Mouse (Mus musculus): Measurements from ENCODE around the gene Stag1. TPM values are rescaled to one million over a fixed set of nuclear protein-coding genes. Genes with fewer than 3 reads are reported as not detected.

Stag1 gene
- 23.5 and 27.7 TPM in 2 replicates for polyA plus RNA-seq (2015; fragmentation: Nextera tagmentation; extraction: Ambion mirVana)

GRCm38 (mm10) chr9:100597546-100597945, at the start of gene Stag1:
Stag1 (plus strand) TSS chr9:100597798.
- no peak within 1 kb of the TSS for H3K4me3 ChIP-seq
- 86% methylated on average over 8 of the region's 8 CpGs for WGBS

GRCm38 (mm10) chr9:100548313-100548712, 49.3 kb upstream of the Stag1 start:
- no peaks in the 10 kb centered on the region for H3K27me3 ChIP-seq
- peaks cover 16% of the 10 kb centered on the region; the same call in 1 of the 2 replicates for H3K4me1 ChIP-seq (replicated peaks)
- no peaks in the 10 kb centered on the region for H3K9me3 ChIP-seq (replicated peaks)
- no peak overlapping the region for H3K27ac ChIP-seq
- 88% methylated on average over 2 of the region's 2 CpGs for whole genome bisulfite sequencing
- H3K4me2 ChIP-seq: no peak overlapping the region
- H3K9ac ChIP-seq: no peak overlapping the region
- H3K4me3 ChIP-seq: no peak overlapping the region
- no peaks in the 10 kb centered on the region; the same call in 1 of the 2 replicates for H3K36me3 ChIP-seq
- no peak for ATAC-seq (replicated peaks; ENCODE audit: insufficient number of reproducible peaks, insufficient read depth, low FRiP score, low read depth)

More at GRCm38 (mm10) chr9:100597546-100597945, at the start of gene Stag1:
- peaks cover 8% of the 10 kb centered on the region for H3K4me1 ChIP-seq (replicated peaks)
- no peak within 1 kb of the TSS for H3K9ac ChIP-seq
- ATAC-seq (replicated peaks; ENCODE audit: insufficient number of reproducible peaks, insufficient read depth, low FRiP score, low read depth): no peak
- H3K27ac ChIP-seq: no peak within 1 kb of the TSS
- H3K9me3 ChIP-seq (replicated peaks): no peaks in the 10 kb centered on the region
- no peaks in the 10 kb centered on the region for H3K36me3 ChIP-seq
- no peak within 1 kb of the TSS for H3K4me2 ChIP-seq
- H3K27me3 ChIP-seq: no peaks in the 10 kb centered on the region

GRCm38 (mm10) chr9:100555686-100556085, 41.9 kb upstream of the Stag1 start:
- ATAC-seq (replicated peaks; ENCODE audit: insufficient number of reproducible peaks, insufficient read depth, low FRiP score, low read depth): no peak
- Histone ChIP-seq H3K4me2 (no peak overlapping the region), H3K4me3 (no peak overlapping the region), H3K27me3 (no peaks in the 10 kb centered on the region), H3K4me1 (replicated peaks) (no peaks in the 10 kb centered on the region), H3K9me3 (replicated peaks) (no peaks in the 10 kb centered on the region), H3K27ac (no peak overlapping the region), H3K9ac (no peak overlapping the region), H3K36me3 (no peaks in the 10 kb centered on the region; the same call in 1 of the 2 replicates)
- 70% methylated on average over 5 of the region's 5 CpGs for WGBS

GRCm38 (mm10) chr9:100558023-100558573, 39.5 kb upstream of the Stag1 start:
- Histone ChIP-seq H3K4me2 (no peak overlapping the region), H3K36me3 (no peaks in the 10 kb centered on the region)
- 73% methylated on average over 4 of the region's 4 CpGs for WGBS

DNA sequence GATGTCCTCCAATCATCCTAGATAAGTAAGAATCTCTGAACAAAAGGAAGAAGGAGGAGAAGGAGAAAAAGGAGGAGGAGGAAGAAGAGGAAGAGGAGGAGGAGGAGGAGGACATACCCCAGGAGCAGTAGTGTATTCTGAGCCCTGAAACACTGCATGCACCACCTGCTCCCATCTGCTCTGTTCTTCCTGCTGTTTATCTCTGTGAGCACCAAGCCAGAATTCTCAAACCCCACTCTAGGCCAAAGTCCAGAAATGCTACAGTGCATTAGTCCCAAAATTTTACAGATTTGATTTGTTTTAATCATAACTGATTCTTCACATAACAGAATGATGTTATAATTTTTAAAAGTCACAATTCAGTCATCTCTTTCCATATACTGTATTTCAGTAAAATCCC, 38.6 kb upstream of the Stag1 start:
- Histone ChIP-seq H3K27ac (no peak overlapping the region), H3K9me3 (replicated peaks) (no peaks in the 10 kb centered on the region), H3K4me2 (no peak overlapping the region), H3K4me3 (no peak overlapping the region), H3K4me1 (replicated peaks) (no peaks in the 10 kb centered on the region), H3K9ac (no peak overlapping the region), H3K36me3 (no peaks in the 10 kb centered on the region), H3K27me3 (no peaks in the 10 kb centered on the region)
- ATAC-seq (replicated peaks; ENCODE audit: insufficient number of reproducible peaks, insufficient read depth, low FRiP score, low read depth): no peak

More at GRCm38 (mm10) chr9:100558023-100558573, 39.5 kb upstream of the Stag1 start:
- no peak overlapping the region for H3K9ac ChIP-seq
- H3K27me3 ChIP-seq: no peaks in the 10 kb centered on the region
- no peak overlapping the region for H3K27ac ChIP-seq
- no peaks in the 10 kb centered on the region for H3K4me1 ChIP-seq (replicated peaks)
- no peaks in the 10 kb centered on the region for H3K9me3 ChIP-seq (replicated peaks)
- no peak overlapping the region for H3K4me3 ChIP-seq
- no peak for ATAC-seq (replicated peaks; ENCODE audit: insufficient number of reproducible peaks, insufficient read depth, low FRiP score, low read depth)

DNA sequence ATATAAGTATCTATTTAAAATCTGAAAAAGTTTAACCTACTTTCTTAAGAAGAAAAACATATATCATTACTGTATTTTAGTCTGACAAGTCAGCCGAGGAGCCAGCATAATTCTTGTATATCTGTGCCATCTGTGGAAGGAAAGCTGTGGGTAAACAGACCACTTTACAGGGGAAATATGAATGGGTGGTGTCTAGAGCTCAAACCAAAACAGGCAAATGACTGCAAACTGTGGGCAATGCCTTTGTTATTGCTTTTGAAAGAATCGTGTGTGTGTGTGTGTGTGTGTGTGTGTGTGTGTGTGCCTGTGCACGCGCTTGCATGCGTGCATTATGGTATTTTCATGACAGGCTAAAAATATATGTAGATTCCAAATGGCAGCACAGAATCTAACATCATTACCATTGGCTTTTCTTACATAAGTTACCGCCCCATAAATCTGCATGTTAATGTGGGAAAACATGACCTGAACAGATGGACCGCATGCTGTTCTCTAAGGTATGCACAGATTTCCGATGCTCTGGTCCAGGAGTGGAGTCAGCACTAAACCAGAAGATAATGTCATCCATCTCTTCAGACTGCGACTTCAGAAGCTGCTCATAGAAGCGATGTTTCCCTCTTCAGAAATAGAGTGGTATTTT, 37.2 kb upstream of the Stag1 start:
- Histone ChIP-seq H3K4me2 (no peak overlapping the region), H3K27me3 (no peaks in the 10 kb centered on the region), H3K4me3 (no peak overlapping the region), H3K27ac (no peak overlapping the region), H3K9me3 (replicated peaks) (no peaks in the 10 kb centered on the region), H3K9ac (no peak overlapping the region), H3K36me3 (no peaks in the 10 kb centered on the region), H3K4me1 (replicated peaks) (no peaks in the 10 kb centered on the region)
- 86% methylated on average over 10 of the region's 10 CpGs for WGBS
- ATAC-seq (replicated peaks; ENCODE audit: insufficient number of reproducible peaks, insufficient read depth, low FRiP score, low read depth): no peak

DNA sequence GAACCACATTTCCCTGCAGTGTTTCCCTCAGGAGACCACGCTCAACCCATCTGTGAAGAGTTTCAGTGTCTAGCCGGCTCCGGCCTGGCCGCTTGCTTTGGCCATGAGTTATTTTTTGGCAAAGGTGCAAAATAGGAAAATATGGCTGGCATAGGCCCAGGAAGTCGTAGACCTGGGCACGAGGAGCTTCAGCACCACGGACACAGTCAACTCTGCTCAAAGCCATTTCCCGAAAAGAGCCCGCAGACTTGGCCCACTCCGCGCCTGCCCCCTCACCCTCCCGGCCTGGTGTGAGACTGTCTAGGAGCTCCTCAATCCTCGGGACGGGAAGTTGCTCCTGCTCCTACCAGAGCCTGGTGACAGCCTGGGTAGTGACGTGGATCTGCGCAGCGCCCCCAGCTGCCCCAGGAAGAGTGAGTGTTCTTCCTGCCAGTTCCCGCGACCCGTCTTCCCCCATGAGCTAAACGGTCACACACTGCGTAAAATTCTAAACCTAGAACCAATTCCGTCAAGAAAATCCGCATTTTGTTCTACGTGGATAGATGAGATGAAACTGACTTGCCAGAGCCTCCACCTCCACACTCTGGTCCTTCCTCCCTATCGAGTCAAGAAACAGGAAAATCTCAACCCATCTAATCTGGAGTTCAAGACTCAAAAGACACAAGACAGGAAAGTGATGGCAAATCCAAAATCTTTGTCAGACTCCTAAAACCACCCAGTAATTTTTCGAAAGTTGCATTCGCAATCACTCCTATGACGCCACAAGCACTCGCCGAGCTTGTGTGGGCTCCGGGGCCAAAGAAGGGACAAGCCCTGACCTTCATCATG, 27.6 kb upstream of the Stag1 start:
- H3K9ac ChIP-seq: peak overlapping the region; percentile 65
- peak overlapping the region; percentile 64 for H3K4me3 ChIP-seq
- ATAC-seq (replicated peaks; ENCODE audit: insufficient number of reproducible peaks, insufficient read depth, low FRiP score, low read depth): peak; percentile 76
- peaks cover 6% of the 10 kb centered on the region for H3K4me1 ChIP-seq (replicated peaks)
- 0 out of 2 replicates have a peak overlapping the region, but pooled peaks have one; percentile 46 for H3K27ac ChIP-seq
- no peaks in the 10 kb centered on the region for H3K9me3 ChIP-seq (replicated peaks)
- peak overlapping the region; percentile 88 for H3K4me2 ChIP-seq
- no peaks in the 10 kb centered on the region for H3K27me3 ChIP-seq
- H3K36me3 ChIP-seq: no peaks in the 10 kb centered on the region
- WGBS: 5% methylated on average over 32 of the region's 32 CpGs

DNA sequence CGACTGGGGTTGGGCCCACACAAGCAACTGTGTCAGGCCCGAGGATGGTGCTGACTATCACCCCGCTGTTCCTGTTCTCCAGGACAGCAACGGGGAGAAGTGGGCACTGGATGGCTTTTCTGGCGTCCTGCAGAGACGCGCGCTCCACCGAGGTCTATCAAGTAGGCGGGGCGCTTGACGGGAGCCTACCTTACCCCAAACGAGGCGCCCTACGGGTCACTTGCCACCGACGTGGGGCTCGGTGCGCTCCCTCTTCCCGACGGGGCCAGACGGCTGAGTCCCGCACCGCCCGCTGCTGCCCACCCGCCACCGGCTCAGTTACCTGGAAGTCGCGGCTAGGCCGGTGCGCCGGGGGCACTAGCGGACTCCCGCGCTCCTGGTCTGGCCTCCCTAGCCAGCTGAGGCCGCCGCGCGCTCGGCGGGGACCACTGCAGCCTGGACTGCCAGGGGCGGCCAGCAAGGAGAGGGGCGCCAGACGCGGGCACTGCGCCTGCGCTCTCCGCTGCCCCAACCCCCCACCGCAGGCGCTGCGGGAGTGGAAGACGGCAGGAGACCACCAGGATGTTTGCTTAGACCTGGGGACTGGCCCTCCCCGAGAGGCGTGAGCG, 26.9 kb upstream of the Stag1 start, which contains the start of gene Slc35g2:
Slc35g2 (minus strand) TSS at position 465 of the 608 bp plus-strand sequence.
- WGBS: under 1% methylated on average over 55 of the region's 55 CpGs
- peak within 1 kb of the TSS; percentile 64 for H3K4me3 ChIP-seq
- no peaks in the 10 kb centered on the region for H3K36me3 ChIP-seq
- no peaks in the 10 kb centered on the region for H3K9me3 ChIP-seq (replicated peaks)
- peak; percentile 76 for ATAC-seq (replicated peaks; ENCODE audit: insufficient number of reproducible peaks, insufficient read depth, low FRiP score, low read depth)
- peaks cover 6% of the 10 kb centered on the region for H3K4me1 ChIP-seq (replicated peaks)
- H3K27me3 ChIP-seq: no peaks in the 10 kb centered on the region
- H3K4me2 ChIP-seq: peak within 1 kb of the TSS; percentile 88
- H3K27ac ChIP-seq: peak within 1 kb of the TSS; percentile 46; the same call in 1 of the 2 replicates
- peak within 1 kb of the TSS; percentile 65 for H3K9ac ChIP-seq

DNA sequence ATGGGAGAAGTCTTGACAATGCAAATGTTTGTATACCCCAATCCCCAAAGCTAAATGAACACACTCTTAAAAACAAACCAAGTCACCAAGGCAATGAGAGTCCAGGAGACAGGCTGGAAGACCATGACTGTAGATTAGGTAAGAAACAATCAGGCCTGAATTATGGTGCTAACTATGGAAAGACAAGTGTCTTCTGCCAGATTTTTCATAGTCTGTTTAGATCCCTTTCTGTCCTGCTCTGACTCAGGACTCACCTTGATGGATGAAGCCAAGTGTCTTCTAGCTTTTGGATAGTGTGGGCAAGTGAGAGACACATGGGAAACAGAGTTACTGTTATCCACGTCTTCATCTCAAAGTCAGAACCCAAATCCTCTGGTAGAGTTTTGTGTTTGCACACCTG, 26.1 kb upstream of the Stag1 start:
- Histone ChIP-seq H3K9me3 (replicated peaks) (no peaks in the 10 kb centered on the region), H3K9ac (no peak overlapping the region), H3K4me3 (peak overlapping the region; percentile 64), H3K36me3 (no peaks in the 10 kb centered on the region), H3K27ac (no peak overlapping the region), H3K27me3 (no peaks in the 10 kb centered on the region), H3K4me2 (peak overlapping the region; percentile 88; the same call in 1 of the 2 replicates), H3K4me1 (replicated peaks) (peaks cover 6% of the 10 kb centered on the region)
- ATAC-seq (replicated peaks; ENCODE audit: insufficient number of reproducible peaks, insufficient read depth, low FRiP score, low read depth): no peak
- 52% methylated on average over 1 of the region's 1 CpGs for WGBS

DNA sequence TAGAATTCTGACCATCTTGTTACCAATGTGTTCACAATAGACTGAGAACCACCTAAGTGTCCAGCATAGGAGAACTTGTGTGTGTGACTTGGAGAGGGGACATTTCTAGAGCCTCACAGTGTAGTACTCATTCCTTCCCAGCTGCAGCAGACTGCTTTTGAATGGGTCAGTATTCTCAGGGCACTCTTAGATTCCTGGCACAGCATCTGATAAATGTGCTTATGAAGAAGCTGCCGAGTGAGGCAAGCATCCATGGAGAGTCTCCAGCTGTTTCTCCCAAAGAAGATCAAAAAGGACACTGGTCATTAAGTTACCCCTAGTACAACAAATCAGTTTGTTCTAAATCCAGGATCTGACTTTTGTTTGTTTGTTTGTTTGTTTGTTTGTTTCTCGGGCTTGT, 24.3 kb upstream of the Stag1 start:
- Histone ChIP-seq H3K9me3 (replicated peaks) (no peaks in the 10 kb centered on the region), H3K27me3 (no peaks in the 10 kb centered on the region), H3K4me1 (replicated peaks) (peaks cover 6% of the 10 kb centered on the region), H3K4me2 (no peak overlapping the region), H3K36me3 (no peaks in the 10 kb centered on the region), H3K27ac (no peak overlapping the region), H3K4me3 (no peak overlapping the region), H3K9ac (no peak overlapping the region)
- no peak for ATAC-seq (replicated peaks; ENCODE audit: insufficient number of reproducible peaks, insufficient read depth, low FRiP score, low read depth)
- WGBS: 57% methylated on average over 2 of the region's 2 CpGs

DNA sequence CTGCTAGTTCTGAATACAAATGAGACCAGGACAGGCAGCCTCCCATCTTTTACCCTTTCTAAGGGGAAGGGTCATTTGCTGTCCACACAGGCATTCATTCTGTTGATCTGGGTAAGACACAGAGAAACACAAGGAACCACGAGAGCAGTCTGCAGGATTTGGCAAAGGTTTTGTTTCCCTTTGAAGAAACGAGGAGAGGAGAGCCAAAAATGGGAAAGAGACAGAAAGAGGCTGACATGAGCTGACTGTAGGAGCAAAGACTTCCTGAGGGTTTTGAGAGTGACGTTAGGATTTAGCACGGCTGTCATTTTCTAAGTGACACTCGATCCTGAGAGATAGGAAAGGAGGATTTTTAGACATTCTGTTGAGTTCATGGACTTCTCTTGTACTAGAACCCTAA, 23.7 kb upstream of the Stag1 start:
- no peaks in the 10 kb centered on the region for H3K9me3 ChIP-seq (replicated peaks)
- H3K4me1 ChIP-seq (replicated peaks): peaks cover 6% of the 10 kb centered on the region
- no peaks in the 10 kb centered on the region for H3K36me3 ChIP-seq
- no peak for ATAC-seq (replicated peaks; ENCODE audit: insufficient number of reproducible peaks, insufficient read depth, low FRiP score, low read depth)
- H3K9ac ChIP-seq: no peak overlapping the region
- H3K27me3 ChIP-seq: no peaks in the 10 kb centered on the region
- H3K4me3 ChIP-seq: no peak overlapping the region
- H3K4me2 ChIP-seq: no peak overlapping the region
- 37% methylated on average over 5 of the region's 5 CpGs for WGBS
- no peak overlapping the region for H3K27ac ChIP-seq
